Mouse (Mus musculus): ENCODE data around the gene Slc13a5.

The Slc13a5 gene
- long read RNA-seq, experiment 1: 0 reads
- long read RNA-seq, experiment 2: 0 reads

DNA sequence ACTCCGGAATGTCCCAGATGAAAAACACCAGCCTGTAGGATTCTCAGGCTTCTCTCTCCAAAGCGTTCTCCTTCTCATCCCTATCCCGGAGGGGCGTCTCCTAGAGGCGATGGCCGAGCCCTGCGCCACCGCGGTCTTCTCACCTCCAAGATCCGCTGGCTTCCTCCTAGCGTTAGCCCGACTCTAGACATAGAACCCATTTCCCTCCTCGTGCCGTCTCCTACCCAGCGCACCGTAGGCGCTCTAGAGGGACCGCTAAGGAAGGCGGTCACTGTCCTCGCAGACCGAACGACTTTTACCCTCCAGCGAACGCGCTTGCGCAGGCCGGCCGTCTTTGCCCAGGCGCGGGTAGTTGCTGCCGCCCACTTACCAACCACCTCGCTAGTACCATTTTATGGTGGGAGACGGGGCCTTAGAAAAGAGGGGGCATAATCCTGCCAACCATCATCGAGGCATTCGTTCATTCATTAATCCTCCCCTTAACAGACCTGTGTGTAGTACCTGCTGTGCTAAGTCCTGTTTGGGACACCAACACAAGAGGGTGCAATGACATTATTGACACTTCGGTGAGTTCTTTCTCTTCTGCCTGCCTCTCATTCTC, at the start of gene Slc13a5:
TSS of gene Slc13a5 (minus strand) at position 263 of the 601 bp plus-strand sequence.
- intact Hi-C loops (cut with DNase I): loop anchor here (2.0 kb wide), 1 partner anchor 42 kb away; no protein-coding TSS in a partner anchor

DNA sequence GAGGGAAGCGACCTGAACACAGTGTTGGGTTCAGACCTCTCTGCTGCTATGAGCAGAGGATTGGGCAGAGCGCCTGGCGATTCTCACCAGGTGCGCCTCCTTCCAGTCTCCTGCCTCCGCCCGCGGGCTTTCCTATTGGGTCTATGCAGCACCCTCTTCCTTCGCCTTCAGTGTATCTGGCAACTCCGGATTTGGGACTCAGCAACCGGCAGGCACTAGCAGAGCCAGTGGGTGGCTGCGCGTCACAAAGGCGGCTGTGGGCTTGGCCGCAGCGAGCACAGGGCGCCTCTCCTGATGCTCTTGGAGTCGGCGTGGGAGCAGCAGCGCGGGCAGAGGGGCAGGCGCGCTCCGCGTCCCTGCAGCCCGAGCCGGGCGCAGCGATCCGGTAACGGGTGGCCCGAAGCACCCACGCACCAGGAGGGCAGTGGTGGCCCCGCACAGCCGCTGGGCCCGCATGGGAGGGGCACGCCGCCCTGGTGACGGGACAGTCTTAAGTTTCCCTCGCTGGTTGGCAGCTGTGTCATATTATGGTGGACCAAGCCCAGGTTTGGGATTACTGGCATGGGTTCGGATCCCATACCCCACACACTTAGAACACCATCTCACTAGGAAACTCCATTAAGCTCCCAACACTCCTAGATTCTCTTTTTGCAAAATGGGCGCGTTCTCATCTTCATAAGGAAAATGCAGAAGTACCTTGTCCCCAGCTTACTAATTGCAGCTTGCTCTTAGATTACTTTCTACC, 47.3 kb upstream of the Slc13a5 start, which contains the start of gene Fbxo39:
TSS of gene Fbxo39 (plus strand) at position 294 of the 745 bp plus-strand sequence.
- intact Hi-C loops (cut with DNase I): no loop called here

DNA sequence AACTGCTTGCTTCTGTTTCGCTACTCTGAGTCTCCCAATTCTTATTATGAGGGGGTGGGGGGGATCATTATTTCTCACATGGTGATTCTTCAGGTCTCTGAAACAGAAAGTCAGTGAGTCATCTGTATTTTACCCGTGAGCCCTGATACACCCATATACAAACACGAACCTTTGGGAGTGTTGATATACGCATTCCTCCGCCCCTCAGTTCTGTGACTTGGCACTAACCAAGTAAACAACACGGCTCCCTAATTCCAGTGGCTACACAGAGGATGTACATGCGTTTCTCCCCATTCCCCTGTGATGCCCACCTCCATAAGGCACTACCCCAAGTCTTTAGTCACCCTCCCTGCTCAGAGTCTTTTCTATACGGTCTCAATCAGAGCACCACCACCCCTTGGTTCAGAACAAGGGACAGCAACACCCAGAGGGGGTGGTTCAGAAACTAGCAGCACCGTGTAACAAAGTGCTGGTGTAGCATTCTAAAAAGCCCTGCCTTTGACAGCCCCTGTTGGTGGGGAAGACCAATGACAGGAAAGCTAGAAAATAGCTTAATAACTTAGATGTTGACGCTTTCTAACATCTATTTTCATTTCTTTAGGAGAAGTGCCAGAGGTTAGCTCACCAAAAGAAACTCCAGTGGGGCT, 44.5 kb upstream of the Slc13a5 start:
- intact Hi-C loops (cut with DNase I): no loop called here

DNA sequence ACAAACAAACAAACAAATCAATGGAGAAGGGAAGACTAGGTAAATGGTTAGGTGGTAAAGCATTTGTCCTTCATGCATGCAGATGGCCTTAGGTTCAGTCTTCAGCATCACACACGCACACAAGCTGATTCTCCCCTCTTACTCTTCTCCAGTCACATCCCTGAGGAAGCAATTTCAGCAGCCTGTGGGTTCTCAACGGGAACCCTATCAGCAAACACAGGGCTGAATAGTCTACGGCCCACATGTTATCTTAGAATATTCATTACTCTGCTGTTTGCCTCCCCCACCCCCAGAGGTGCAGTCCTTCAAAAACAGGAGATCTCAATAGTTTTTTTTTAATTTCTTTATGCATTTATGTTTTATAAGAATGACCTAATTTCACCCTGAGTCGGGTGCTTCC, 43.5 kb upstream of the Slc13a5 start:
- intact Hi-C loops (cut with DNase I): no loop called here

DNA sequence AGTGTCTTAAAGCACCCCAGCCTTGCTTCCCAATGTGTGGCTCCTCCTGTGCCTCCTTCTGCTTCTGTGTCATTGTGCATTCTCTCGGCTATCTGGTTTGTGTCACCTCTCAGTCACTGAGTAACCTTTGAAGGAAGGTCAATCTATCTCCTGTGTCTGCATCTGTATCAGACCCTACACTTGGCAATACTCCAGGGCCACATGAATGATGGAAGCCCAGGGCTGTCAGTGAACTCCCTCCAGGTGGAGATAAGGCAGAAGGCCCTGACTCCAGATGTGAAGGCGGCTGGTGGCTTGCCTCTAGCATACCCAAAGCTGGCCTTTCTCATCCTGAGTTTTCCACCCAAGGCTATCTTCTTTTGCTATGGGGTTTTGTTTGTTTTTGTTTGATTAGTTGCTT, 42.0 kb upstream of the Slc13a5 start:
- intact Hi-C loops (cut with DNase I): no loop called here

DNA sequence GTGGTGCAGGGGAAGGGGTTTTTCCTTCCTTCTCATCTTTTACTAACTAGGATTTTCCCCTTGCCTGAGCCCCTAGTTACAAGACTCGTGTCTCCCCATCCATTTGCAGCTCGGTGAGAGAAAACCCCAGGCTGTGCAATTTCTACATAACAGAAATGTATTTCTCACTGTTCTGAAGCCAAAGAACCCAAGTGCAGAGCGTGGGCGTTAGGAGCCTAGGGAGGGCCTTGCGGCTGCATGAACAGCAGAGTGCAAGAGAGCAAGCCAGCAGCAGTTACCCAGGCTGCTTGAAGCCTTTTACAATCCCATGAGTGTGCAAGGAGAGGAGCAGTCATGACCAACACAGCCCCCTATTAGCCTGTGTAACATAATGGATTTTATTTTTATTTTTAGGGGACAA, 40.4 kb upstream of the Slc13a5 start:
- intact Hi-C loops (cut with DNase I): no loop called here

DNA sequence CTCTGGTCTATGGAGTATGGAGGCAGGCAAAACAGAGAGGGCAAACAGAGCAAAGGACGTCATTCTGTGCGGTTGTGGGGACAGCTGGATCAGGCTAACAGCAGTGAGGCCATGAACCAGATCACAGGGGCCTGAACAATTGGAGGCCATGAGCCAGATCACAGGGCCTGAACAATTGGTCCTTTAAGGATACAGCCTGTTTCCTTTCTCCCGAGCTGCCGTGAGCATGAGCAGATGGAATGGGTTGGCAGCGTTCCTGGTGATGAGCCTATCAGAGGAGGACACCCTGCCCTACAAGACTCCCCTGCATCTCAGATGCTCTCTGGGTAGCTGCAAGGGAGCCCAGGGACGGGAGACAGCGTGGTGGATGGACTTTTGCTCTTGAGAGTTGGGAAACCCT, 35.2 kb upstream of the Slc13a5 start:
- intact Hi-C loops (cut with DNase I): no loop called here

DNA sequence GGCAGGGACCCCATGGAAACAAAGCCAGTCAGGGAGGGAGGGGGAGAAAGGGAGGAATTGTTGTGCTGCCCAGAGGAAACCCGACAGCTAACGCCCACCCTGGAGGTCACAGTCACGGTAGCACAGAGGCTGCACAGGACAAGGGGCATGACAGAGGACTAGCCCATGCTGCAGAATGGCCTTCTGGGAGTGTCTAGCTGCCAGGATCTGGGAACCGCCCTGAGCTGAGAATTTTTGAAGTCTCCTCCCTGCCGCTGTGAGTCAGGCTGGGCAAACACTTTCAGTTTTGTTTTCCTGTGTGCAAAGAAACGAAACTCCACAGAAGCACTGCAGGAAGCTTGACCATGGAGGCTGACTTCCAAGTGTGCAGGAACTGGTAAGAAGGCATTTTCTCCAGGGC, 34.3 kb upstream of the Slc13a5 start, which contains the start of gene Xaf1:
TSS of gene Xaf1 (plus strand) at position 296 of the 400 bp plus-strand sequence.
- intact Hi-C loops (cut with DNase I): no loop called here

DNA sequence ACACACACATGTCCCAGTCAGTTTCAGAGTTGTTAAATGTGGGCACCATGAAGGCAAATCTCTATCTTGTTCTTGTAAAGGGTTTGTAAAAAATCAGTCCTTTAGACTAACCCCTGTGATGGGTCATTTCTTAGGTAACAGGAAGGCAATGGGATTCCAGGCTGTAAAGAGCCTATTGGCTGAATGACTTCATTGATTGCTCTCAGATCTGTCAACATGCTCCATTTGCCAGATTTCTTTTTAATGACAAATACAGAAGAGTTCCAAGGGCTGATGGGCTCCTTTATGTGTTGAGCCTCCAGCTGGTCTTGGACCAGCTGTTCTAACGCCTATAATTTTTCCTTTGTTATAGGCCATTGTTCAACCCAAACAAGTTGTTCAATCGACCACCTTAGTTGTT, 26.1 kb upstream of the Slc13a5 start:
- intact Hi-C loops (cut with DNase I): no loop called here

DNA sequence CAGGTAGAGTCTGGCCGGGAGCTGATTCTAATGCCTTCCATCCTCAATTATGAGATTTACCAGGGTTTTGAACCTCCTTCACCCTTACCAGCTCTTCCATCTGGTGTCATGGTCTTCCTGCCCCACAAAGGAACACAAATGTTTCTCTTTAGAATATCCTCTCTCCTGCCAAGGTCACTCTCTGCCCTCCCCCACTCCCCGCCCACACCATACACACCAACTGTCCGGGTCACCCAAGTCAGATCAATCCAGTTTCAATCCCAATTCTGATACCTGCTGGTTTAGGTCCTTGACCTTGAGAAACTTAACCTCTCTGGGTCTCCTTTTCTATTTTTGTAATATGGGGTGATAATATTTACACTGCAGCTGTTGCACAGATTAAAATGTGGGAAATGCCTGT, 20.5 kb upstream of the Slc13a5 start:
- intact Hi-C loops (cut with DNase I): no loop called here

DNA sequence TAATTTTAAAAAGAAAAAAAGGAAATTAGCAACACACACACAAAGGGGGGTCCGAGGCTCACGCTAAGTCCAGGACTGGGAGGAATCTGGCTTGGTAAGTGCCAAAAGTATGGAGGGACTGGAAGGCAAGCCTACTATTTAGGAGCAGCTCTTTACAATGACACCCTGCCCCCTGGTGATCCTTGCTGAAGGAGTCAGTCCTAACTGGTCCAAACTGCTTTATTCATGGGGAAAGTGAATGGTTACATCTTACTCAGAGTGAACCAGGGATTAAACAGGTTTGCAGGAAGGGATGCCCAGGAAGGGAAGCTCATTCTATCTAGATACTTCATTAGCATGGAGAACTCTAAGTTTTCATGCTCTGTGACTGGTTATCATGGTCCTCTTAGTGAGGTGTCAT, 20.1 kb upstream of the Slc13a5 start:
- intact Hi-C loops (cut with DNase I): no loop called here

DNA sequence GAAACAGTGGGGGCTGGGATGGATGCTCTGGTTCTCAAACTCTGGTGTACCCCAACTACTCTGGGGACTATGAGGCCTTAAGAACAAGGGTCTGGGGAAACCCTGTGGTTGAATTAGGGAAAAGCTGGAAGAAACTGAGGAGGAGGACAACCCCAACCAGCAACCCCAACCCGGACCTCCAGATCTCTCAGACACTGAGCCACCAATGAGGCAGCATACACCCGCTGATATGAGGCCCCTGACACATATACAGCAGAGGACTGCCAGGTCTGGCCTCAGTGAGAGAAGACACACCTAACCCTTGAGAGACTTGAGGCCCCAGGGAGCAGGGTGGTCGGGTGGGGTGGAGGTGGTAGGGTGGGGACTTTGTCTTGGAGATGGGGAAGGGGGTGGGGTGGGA, 19.6 kb upstream of the Slc13a5 start:
- intact Hi-C loops (cut with DNase I): no loop called here

DNA sequence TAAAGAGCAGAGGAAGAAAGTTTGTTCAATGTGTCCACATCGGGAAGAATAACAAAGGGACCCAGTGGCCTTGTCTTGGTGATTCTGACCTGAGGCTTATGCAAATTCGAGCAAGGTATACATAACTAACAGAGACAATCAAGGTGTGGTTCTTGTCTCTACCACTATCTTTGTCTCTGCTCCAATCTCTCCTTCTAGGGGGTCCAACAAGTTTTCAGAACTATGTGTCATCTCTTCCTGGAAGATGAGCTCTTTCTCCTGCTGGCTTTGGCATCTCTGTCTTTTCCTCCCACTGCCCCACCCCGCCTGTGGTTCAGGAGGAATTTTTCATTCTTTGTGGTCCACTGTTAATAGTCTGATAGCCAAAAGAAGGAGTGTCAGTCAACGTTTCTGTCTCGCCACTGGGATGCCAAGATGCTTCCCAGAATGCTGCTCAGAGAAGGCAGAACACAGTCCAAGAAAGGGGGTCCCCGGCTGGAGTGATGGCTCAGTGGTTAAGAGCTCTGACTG, 19.0 kb upstream of the Slc13a5 start:
- intact Hi-C loops (cut with DNase I): no loop called here

DNA sequence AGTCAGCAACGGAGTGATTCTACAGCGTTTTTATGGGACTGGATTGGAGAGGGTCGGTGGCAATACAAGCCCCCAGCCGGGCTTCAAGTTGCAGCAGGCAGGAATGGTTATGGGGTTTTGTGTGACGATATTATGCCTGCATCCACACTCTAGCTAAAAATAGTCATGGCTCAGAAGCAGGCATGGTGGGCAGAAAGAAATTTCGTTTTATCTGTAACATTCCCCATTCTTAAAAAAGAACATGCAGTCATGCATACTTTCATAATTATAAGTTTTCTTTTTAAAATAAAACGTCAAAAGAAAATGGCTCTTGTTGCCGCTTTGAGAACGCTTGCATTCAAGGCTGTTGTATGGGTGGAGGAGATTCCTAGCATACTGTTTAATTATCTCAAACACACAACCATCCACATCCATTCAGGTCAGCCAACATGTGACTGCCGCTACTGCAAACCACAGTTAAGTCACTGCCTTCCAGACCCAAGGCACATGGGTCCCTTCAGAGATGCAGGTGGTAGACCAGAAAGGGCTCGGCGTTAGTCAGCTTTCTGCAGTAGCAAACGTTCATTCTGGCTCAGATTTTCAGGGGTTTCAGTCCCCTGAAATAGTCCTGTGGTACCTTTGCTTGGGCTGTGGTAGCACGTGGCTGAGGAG, 17.6 kb upstream of the Slc13a5 start:
- intact Hi-C loops (cut with DNase I): no loop called here

DNA sequence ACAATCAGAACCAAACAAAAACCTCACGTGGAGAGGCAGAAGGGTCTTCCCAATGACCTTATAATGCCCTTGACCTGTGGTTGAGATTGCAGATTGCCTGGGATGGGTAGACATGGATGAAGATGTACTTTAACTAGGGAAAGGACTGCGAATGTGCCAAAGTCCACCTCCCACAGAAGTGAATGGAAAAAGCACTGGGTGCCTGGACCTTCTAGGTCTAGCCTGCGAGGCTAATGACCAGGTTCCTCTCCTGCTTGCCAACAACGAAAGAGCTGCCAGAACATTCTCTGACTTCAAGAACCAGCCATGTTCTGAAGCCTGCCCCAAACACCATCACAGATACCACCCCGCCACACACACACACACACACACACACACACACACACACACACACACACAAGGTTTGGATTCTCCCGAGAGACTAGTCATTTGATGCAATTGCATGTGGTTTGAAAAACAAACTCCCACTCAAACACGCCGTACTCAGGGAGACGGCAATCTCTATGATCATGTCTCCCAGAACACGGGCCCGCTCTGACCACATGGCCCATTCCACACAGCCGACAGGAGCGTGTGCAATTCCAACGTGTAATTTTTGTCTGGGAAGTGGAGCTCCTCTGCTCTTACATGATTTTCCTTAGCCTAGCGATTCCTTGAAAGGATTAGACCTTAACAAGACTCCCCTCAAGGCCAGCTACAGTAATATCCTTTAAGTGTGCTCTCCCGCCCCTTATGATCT, 16.6 kb upstream of the Slc13a5 start:
- intact Hi-C loops (cut with DNase I): no loop called here

DNA sequence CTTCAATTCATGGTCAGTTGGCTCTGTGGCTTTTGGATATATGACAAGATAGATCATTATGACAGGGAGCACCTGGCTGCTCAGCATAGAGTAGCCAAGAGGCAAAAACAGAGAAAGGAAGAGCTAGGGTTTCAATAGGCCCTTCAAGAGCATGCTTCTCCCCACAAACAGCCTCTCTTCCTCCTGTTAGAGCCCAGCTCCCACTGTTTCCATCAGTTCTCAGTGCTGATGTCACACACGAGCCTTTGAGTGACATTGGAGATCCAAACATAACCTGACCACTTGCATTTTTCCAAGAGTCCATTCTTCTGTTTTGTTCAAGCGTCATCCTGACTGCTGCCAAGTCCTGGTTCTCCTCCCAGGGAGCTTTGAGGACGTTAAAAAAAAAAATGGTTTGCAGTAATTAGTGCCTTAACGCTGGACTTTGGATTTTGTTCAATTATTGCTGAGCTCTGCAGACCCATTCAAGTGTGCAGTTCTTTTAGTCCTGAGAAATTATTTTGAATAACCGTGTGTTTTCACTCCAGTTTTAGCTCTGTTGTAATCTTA, 14.9 kb upstream of the Slc13a5 start:
- intact Hi-C loops (cut with DNase I): no loop called here

DNA sequence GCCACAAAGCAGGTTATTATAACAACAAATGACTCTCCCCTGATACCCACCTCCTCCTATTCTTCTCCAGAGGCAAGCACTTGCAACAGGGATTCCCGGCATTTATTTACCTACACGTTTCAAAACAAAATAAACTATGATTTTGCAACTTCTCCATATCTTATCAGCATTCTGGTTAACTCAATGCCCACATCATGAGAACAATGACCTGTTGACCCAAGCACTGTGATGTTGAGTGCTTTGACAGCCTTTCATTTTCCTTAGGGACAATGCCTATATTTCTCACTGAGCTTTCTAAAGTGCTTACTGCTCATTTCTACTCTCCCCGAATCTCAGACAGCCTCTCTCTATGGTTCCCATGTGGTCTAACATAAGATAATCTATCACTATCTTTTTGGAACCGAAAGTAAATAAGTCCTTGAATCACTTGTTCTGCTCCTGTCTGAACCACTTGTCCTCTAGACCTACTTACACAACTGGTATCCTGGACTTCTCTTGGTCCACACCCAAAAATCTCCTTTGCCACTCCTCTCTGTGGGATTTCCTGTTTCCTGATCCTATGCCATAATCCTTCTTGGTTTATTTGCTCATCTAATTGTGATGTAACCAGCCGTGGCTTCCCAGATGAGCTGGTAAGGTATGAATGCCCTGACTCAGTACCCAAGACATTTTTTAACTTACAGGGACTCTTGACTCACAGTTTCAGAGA, 14.3 kb upstream of the Slc13a5 start:
- intact Hi-C loops (cut with DNase I): no loop called here

DNA sequence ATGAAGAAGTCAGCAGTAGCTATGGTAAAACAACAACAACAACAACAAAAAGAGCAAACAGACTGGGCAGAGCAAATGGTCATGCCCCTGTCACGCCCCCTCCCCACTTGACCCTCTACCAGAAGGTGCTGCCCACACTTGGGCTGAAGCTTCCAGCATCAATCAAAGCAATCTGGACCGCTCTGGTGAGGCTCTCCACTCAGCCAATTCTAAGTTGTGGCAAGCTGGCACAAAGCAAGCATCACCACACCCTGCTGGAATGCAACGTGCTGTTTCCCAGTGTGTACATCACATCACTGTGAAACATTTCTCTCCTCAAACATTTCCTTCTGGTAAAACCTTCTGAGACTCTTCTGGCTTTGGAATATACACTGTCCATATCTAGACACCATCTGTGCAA, 6.3 kb upstream of the Slc13a5 start:
- intact Hi-C loops (cut with DNase I): no loop called here

DNA sequence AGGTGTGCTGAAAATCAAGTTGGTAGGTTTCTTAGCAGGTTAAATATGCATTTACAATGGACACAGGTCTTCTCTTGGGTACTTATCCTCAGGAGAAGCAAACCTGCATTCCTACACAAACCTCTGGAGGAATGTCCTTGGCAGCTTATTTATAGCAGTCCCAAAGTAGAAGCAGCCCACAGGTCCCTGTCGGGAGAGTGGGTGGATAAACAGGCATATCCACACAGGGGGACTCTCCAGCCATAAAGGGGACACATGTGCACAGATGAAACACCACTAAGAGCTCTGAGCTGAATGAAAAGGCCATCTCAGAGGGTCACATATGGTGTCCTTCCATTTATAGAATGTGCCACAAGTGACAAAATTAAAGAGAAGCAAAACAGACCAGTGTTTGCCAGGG, 4.7 kb upstream of the Slc13a5 start:
- intact Hi-C loops (cut with DNase I): no loop called here

All from adrenal gland (tissue).